Mouse (Mus musculus) CD4-positive, CD25-positive, alpha-beta regulatory T cell, adult 4 months (primary cell): ENCODE data around the gene Rbmxl1. TPM values are rescaled to one million over a fixed set of nuclear protein-coding genes. Genes with fewer than 3 reads are reported as not detected.

Experiments used
- ATAC-seq: one replicate; pipeline ENCODE4 v1.8.0; 2017
- polyA plus RNA-seq, 2 experiments: library from polyadenylated mRNA; unstranded; fragments of 100-300 nt; shearing (Covaris generic); gene quantifications; one replicate each; pipeline ENCODE4 v1.2.1; 2017

Rbmxl1 gene
- polyA plus RNA-seq, 2 experiments from 2014 or later = 93.7 to 95.4 TPM

DNA sequence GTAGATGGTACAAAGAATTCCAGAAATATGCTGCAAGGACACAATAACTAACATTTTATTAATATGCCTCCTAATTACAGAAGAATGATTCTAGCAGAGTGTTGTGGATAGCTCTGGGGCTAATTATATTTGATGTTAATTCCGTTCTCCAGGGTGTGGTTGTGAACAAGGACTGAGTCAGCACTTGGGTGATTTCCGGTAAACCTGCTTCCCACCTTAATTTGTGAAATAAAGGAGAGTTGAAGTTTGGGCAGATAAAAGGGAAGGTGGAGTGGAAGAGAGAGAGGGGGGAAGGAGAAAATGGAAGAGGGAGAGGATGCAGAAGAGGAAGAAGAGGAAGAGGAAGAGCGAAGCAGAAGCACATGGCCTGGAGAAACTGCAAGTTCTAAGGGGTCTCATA, 19.0 kb downstream of the Rbmxl1 start:
- no peak for ATAC-seq

- no peak for ATAC-seq
These were observed 31.5 kb downstream of the Rbmxl1 start for GRCm38 (mm10) chr8:78477051-78477829.

DNA sequence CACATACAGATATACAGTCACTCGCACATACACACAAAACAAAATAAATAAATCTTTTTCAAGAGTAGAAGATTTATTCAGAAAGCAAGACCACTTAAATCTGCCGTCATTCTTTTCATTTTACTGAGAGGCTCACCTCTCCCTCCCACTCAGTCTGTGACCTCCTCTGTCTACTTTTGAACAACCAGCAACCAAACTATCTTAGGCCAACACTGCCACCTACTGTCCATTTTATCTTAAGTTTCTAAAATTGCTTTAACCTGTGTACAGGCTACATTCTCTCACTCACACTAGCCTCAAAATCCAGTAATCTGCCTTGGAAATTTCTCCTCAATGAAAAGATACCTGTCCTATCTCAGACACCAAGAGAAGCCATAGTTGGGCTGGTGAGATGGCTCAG, 40.8 kb downstream of the Rbmxl1 start:
- no peak for ATAC-seq

GRCm38 (mm10) chr8:78463941-78464340, 44.8 kb downstream of the Rbmxl1 start:
- no peak for ATAC-seq

DNA sequence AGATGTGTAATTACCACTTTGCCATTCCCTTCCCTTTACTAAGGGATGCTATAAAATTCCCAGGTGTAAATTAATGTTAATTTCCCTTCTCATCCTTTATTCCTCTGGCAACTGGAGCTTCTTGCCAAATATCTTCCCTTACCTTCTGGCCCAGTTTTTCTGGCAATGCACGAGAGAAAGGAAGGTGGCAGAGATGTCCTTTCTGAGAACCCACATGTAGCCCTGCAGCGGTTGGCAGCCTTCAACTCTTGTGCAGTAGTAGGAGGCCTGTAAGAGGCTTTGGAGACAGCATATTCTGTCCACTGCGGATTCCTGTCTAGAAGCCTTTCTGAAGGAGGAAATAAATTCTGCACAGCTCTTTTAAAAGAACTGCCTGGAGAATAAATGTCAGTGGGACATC, 52.3 kb downstream of the Rbmxl1 start:
- ATAC-seq = no peak

Other genes starting within 250 kb of the Rbmxl1 start
- gene Pou4f2, start 72.3 kb downstream of the Rbmxl1 start, polyA plus RNA-seq = not detected
- 10 to 100 TPM; 13.3 to 18.2 TPM for gene Slc10a7, start 448 bp upstream of the Rbmxl1 start, polyA plus RNA-seq